Mouse (Mus musculus): ENCODE measurements around the gene Hnrnpd. TPM values are rescaled to one million over a fixed set of nuclear protein-coding genes. Genes with fewer than 3 reads are reported as not detected.
A peak's percentile ranks its signal among the peaks of the same experiment; 100 is the strongest.

Hnrnpd gene
- 434 and 513 TPM in 2 replicates for polyA plus RNA-seq (2016; fragmentation: Nextera tagmentation; extraction: Ambion mirVana)

GRCm38 (mm10) chr5:99978699-99979442 is at the start of gene Hnrnpd, which contains the start of gene 4930524J08Rik:
TSS of gene Hnrnpd (minus strand) at chr5:99978938.
TSS of gene 4930524J08Rik (plus strand) at chr5:99979061.
- peaks cover 17% of the 10 kb centered on the region for H3K4me1 ChIP-seq
- ATAC-seq (ENCODE audit: low FRiP score, low read depth), result peak; percentile 98

GRCm38 (mm10) chr5:100024868-100025267 is 46.1 kb upstream of the Hnrnpd start:
- WGBS, result 89% methylated on average over 1 of the region's 1 CpGs
- Histone ChIP-seq H3K4me3 (no peak overlapping the region), H3K27me3 (replicated peaks) (no peaks in the 10 kb centered on the region), H3K4me2 (replicated peaks) (no peak overlapping the region), H3K36me3 (no peaks in the 10 kb centered on the region), H3K9ac (no peak overlapping the region), H3K27ac (no peak overlapping the region), H3K9me3 (no peaks in the 10 kb centered on the region), H3K4me1 (no peaks in the 10 kb centered on the region)
- no peak for ATAC-seq (ENCODE audit: low FRiP score, low read depth)

More at GRCm38 (mm10) chr5:99978699-99979442, at the start of gene Hnrnpd, which contains the start of gene 4930524J08Rik:
- Histone ChIP-seq H3K4me2 (replicated peaks) (peak within 1 kb of the TSS; percentile 85), H3K4me3 (peak within 1 kb of the TSS; percentile 92), H3K9me3 (no peaks in the 10 kb centered on the region), H3K36me3 (peaks cover 3% of the 10 kb centered on the region; the same call in 1 of the 2 replicates), H3K9ac (peak within 1 kb of the TSS; percentile 98), H3K27me3 (replicated peaks) (no peaks in the 10 kb centered on the region), H3K27ac (peak within 1 kb of the TSS; percentile 95)
- under 1% methylated on average over 95 of the region's 97 CpGs for WGBS

GRCm38 (mm10) chr5:100024403-100024802 is 45.7 kb upstream of the Hnrnpd start:
- ATAC-seq (ENCODE audit: low FRiP score, low read depth), result no peak

GRCm38 (mm10) chr5:100020089-100020488 is 41.4 kb upstream of the Hnrnpd start:
- Histone ChIP-seq H3K4me1 (no peaks in the 10 kb centered on the region), H3K9me3 (no peaks in the 10 kb centered on the region), H3K4me2 (replicated peaks) (no peak overlapping the region), H3K9ac (no peak overlapping the region), H3K27ac (no peak overlapping the region), H3K4me3 (no peak overlapping the region), H3K36me3 (no peaks in the 10 kb centered on the region), H3K27me3 (replicated peaks) (no peaks in the 10 kb centered on the region)
- no peak for ATAC-seq (ENCODE audit: low FRiP score, low read depth)

More at GRCm38 (mm10) chr5:100024403-100024802, 45.7 kb upstream of the Hnrnpd start:
- Histone ChIP-seq H3K36me3 (no peaks in the 10 kb centered on the region), H3K27ac (no peak overlapping the region), H3K4me1 (no peaks in the 10 kb centered on the region), H3K9me3 (no peaks in the 10 kb centered on the region), H3K4me3 (no peak overlapping the region), H3K4me2 (replicated peaks) (no peak overlapping the region), H3K9ac (no peak overlapping the region), H3K27me3 (replicated peaks) (no peaks in the 10 kb centered on the region)
- WGBS, result 77% methylated on average over 5 of the region's 5 CpGs

- no peak for ATAC-seq (ENCODE audit: low FRiP score, low read depth)
- 87% methylated on average over 9 of the region's 9 CpGs for WGBS
Measured at GRCm38 (mm10) chr5:100012599-100012998, 33.9 kb upstream of the Hnrnpd start.

GRCm38 (mm10) chr5:100008485-100008884 is 29.7 kb upstream of the Hnrnpd start:
- no peaks in the 10 kb centered on the region for H3K36me3 ChIP-seq
- no peaks in the 10 kb centered on the region for H3K9me3 ChIP-seq
- H3K27ac ChIP-seq, result no peak overlapping the region
- H3K4me1 ChIP-seq, result no peaks in the 10 kb centered on the region
- no peak overlapping the region for H3K4me3 ChIP-seq
- 68% methylated on average over 3 of the region's 3 CpGs for WGBS
- no peaks in the 10 kb centered on the region for H3K27me3 ChIP-seq (replicated peaks)
- H3K9ac ChIP-seq, result no peak overlapping the region
- H3K4me2 ChIP-seq (replicated peaks), result no peak overlapping the region
- no peak for ATAC-seq (ENCODE audit: low FRiP score, low read depth)

More at GRCm38 (mm10) chr5:100012599-100012998, 33.9 kb upstream of the Hnrnpd start:
- Histone ChIP-seq H3K9me3 (no peaks in the 10 kb centered on the region), H3K9ac (no peak overlapping the region), H3K27me3 (replicated peaks) (no peaks in the 10 kb centered on the region), H3K27ac (no peak overlapping the region), H3K36me3 (no peaks in the 10 kb centered on the region), H3K4me1 (no peaks in the 10 kb centered on the region), H3K4me2 (replicated peaks) (no peak overlapping the region), H3K4me3 (no peak overlapping the region)

- H3K4me2 ChIP-seq (replicated peaks), result no peak overlapping the region
- no peaks in the 10 kb centered on the region for H3K27me3 ChIP-seq (replicated peaks)
- H3K9me3 ChIP-seq, result no peaks in the 10 kb centered on the region
- no peak overlapping the region for H3K4me3 ChIP-seq
- no peaks in the 10 kb centered on the region for H3K4me1 ChIP-seq
- H3K9ac ChIP-seq, result no peak overlapping the region
- no peaks in the 10 kb centered on the region for H3K36me3 ChIP-seq
- ATAC-seq (ENCODE audit: low FRiP score, low read depth), result no peak
- no peak overlapping the region for H3K27ac ChIP-seq
- 81% methylated on average over 4 of the region's 4 CpGs for WGBS
Measured at GRCm38 (mm10) chr5:100007040-100007375, 28.3 kb upstream of the Hnrnpd start.

- H3K9ac ChIP-seq, result no peak overlapping the region
- no peak overlapping the region for H3K27ac ChIP-seq
- H3K4me2 ChIP-seq (replicated peaks), result no peak overlapping the region
- H3K4me1 ChIP-seq, result no peaks in the 10 kb centered on the region
- H3K4me3 ChIP-seq, result no peak overlapping the region
- no peak for ATAC-seq (ENCODE audit: low FRiP score, low read depth)
- 86% methylated on average over 4 of the region's 4 CpGs for WGBS
- H3K27me3 ChIP-seq (replicated peaks), result no peaks in the 10 kb centered on the region
- H3K36me3 ChIP-seq, result no peaks in the 10 kb centered on the region
- H3K9me3 ChIP-seq, result no peaks in the 10 kb centered on the region
Measured at GRCm38 (mm10) chr5:100006324-100007039, 27.7 kb upstream of the Hnrnpd start.

- H3K9me3 ChIP-seq, result no peaks in the 10 kb centered on the region
- H3K4me3 ChIP-seq, result no peak overlapping the region
- H3K9ac ChIP-seq, result no peak overlapping the region
- no peaks in the 10 kb centered on the region for H3K36me3 ChIP-seq
- 85% methylated on average over 6 of the region's 6 CpGs for WGBS
- no peak for ATAC-seq (ENCODE audit: low FRiP score, low read depth)
- no peaks in the 10 kb centered on the region for H3K4me1 ChIP-seq
- no peak overlapping the region for H3K4me2 ChIP-seq (replicated peaks)
- H3K27me3 ChIP-seq (replicated peaks), result no peaks in the 10 kb centered on the region
- no peak overlapping the region for H3K27ac ChIP-seq
Measured at GRCm38 (mm10) chr5:100005896-100006295, 27.2 kb upstream of the Hnrnpd start.

- Histone ChIP-seq H3K9ac (no peak overlapping the region), H3K27ac (no peak overlapping the region), H3K4me3 (no peak overlapping the region), H3K36me3 (no peaks in the 10 kb centered on the region), H3K9me3 (no peaks in the 10 kb centered on the region), H3K4me2 (replicated peaks) (no peak overlapping the region), H3K4me1 (0 out of 2 replicates have a peak, but pooled peaks cover under 1% of the 10 kb centered on the region), H3K27me3 (replicated peaks) (no peaks in the 10 kb centered on the region)
- 71% methylated on average over 3 of the region's 3 CpGs for WGBS
- no peak for ATAC-seq (ENCODE audit: low FRiP score, low read depth)
Measured at GRCm38 (mm10) chr5:100005431-100005830, 26.7 kb upstream of the Hnrnpd start.

GRCm38 (mm10) chr5:100003895-100004294 is 25.2 kb upstream of the Hnrnpd start:
- Histone ChIP-seq H3K4me1 (0 out of 2 replicates have a peak, but pooled peaks cover 5% of the 10 kb centered on the region), H3K9me3 (no peaks in the 10 kb centered on the region), H3K4me3 (no peak overlapping the region), H3K4me2 (replicated peaks) (no peak overlapping the region), H3K36me3 (no peaks in the 10 kb centered on the region), H3K9ac (no peak overlapping the region), H3K27me3 (replicated peaks) (no peaks in the 10 kb centered on the region), H3K27ac (no peak overlapping the region)
- ATAC-seq (ENCODE audit: low FRiP score, low read depth), result no peak
- WGBS, result 88% methylated on average over 4 of the region's 4 CpGs

GRCm38 (mm10) chr5:100000500-100000899 is 21.8 kb upstream of the Hnrnpd start:
- H3K36me3 ChIP-seq, result no peaks in the 10 kb centered on the region
- WGBS, result 50% methylated on average over 7 of the region's 8 CpGs
- 0 out of 2 replicates have a peak, but pooled peaks cover 3% of the 10 kb centered on the region for H3K9me3 ChIP-seq
- no peak for ATAC-seq (ENCODE audit: low FRiP score, low read depth)
- H3K9ac ChIP-seq, result no peak overlapping the region
- no peaks in the 10 kb centered on the region for H3K27me3 ChIP-seq (replicated peaks)
- H3K4me2 ChIP-seq (replicated peaks), result no peak overlapping the region
- 0 out of 2 replicates have a peak, but pooled peaks cover 5% of the 10 kb centered on the region for H3K4me1 ChIP-seq
- H3K4me3 ChIP-seq, result no peak overlapping the region
- no peak overlapping the region for H3K27ac ChIP-seq

Data from neural tube, embryonic 12.5 days (tissue).